Mouse (Mus musculus) kidney, adult 18-20 months (tissue): Measurements from ENCODE around the gene Drosha.

Experiments used
- DNase-seq: peaks from one replicate; pipeline ENCODE4 v3.0.0; 2021

Drosha gene

GRCm38 (mm10) chr15:12833385-12833784, 8.8 kb downstream of the Drosha start:
- no peak for DNase-seq

GRCm38 (mm10) chr15:12834231-12834630, 9.6 kb downstream of the Drosha start:
- no peak for DNase-seq

GRCm38 (mm10) chr15:12840737-12841136, 16.1 kb downstream of the Drosha start:
- DNase-seq = no peak

GRCm38 (mm10) chr15:12842833-12843232, 18.2 kb downstream of the Drosha start:
- no peak for DNase-seq

- no peak for DNase-seq
Measured at GRCm38 (mm10) chr15:12848196-12848975, 23.8 kb downstream of the Drosha start.

GRCm38 (mm10) chr15:12849373-12849772, 24.8 kb downstream of the Drosha start:
- DNase-seq = no peak

GRCm38 (mm10) chr15:12853471-12853870, 28.9 kb downstream of the Drosha start:
- no peak for DNase-seq

- DNase-seq = no peak
Measured at GRCm38 (mm10) chr15:12856780-12857179, 32.2 kb downstream of the Drosha start.

- DNase-seq = no peak
Measured at GRCm38 (mm10) chr15:12857840-12858516, 33.4 kb downstream of the Drosha start.

GRCm38 (mm10) chr15:12858645-12859044, 34.0 kb downstream of the Drosha start:
- no peak for DNase-seq

- no peak for DNase-seq
Measured at GRCm38 (mm10) chr15:12862061-12862460, 37.4 kb downstream of the Drosha start.

- DNase-seq = no peak
Measured at GRCm38 (mm10) chr15:12863669-12864068, 39.1 kb downstream of the Drosha start.

GRCm38 (mm10) chr15:12865595-12866314, 41.1 kb downstream of the Drosha start:
- DNase-seq = no peak

GRCm38 (mm10) chr15:12867269-12867668, 42.7 kb downstream of the Drosha start:
- DNase-seq = no peak

- no peak for DNase-seq
Measured at GRCm38 (mm10) chr15:12875442-12876176, 51.0 kb downstream of the Drosha start.

- no peak for DNase-seq
Measured at GRCm38 (mm10) chr15:12876266-12876665, 51.7 kb downstream of the Drosha start.

- no peak for DNase-seq
Measured at GRCm38 (mm10) chr15:12876881-12877280, 52.3 kb downstream of the Drosha start.

- DNase-seq = no peak
Measured at GRCm38 (mm10) chr15:12877934-12878333, 53.3 kb downstream of the Drosha start.

- DNase-seq = no peak
Measured at GRCm38 (mm10) chr15:12878581-12878980, 54.0 kb downstream of the Drosha start.

- no peak for DNase-seq
Measured at GRCm38 (mm10) chr15:12879937-12880336, 55.3 kb downstream of the Drosha start.

GRCm38 (mm10) chr15:12884855-12885254, 60.2 kb downstream of the Drosha start:
- no peak for DNase-seq

GRCm38 (mm10) chr15:12885361-12885760, 60.7 kb downstream of the Drosha start:
- no peak for DNase-seq

- DNase-seq = no peak
Measured at GRCm38 (mm10) chr15:12887206-12887605, 62.6 kb downstream of the Drosha start.
